In genomic region chr12:37107713-37108389, GRCm38 (mm10) we compare ENCODE assay signal across 8 mouse cellular contexts. TPM values are rescaled to one million over a fixed set of nuclear protein-coding genes. Genes with fewer than 3 reads are reported as not detected.
DNase-seq lines count a peak whose midpoint lies in the region; ATAC-seq and TF ChIP-seq lines count a peak whose summit lies in the region.

No protein-coding gene starts in this region.

- peak overlapping the region; percentile 63 for H3K4me3 ChIP-seq in lung, embryonic 14.5 days (ENCODE audit: low read depth, low read length)
- H3K4me3 ChIP-seq in heart, embryonic 11.5 days (ENCODE audit: low read depth, low read length): peak overlapping the region; percentile 48
- H3K4me3 ChIP-seq in limb, embryonic 14.5 days (replicated peaks; ENCODE audit: low read length): peak overlapping the region; percentile 70
- H3K4me3 ChIP-seq in stomach, embryonic 15.5 days (replicated peaks): peak overlapping the region; percentile 46

- H3K4me2 ChIP-seq in lung, embryonic 14.5 days: peak overlapping the region; percentile 73
- H3K4me2 ChIP-seq in heart, embryonic 11.5 days: peak overlapping the region; percentile 91
- peak overlapping the region; percentile 73 for H3K4me2 ChIP-seq in limb, embryonic 14.5 days (replicated peaks; ENCODE audit: low read depth, low read length, severe bottlenecking)
- H3K4me2 ChIP-seq in stomach, embryonic 15.5 days: peak overlapping the region; percentile 77

- H3K9me3 ChIP-seq in lung, embryonic 14.5 days (ENCODE audit: low read depth, low read length): no peaks in the 10 kb centered on the region
- no peaks in the 10 kb centered on the region for H3K9me3 ChIP-seq in heart, embryonic 11.5 days (replicated peaks; ENCODE audit: control insufficient read depth, low read length)
- H3K9me3 ChIP-seq in limb, embryonic 14.5 days (ENCODE audit: control insufficient read depth, low read length): no peaks in the 10 kb centered on the region
- no peaks in the 10 kb centered on the region for H3K9me3 ChIP-seq in stomach, embryonic 15.5 days

- H3K4me1 ChIP-seq in lung, embryonic 14.5 days (ENCODE audit: insufficient read depth): peaks cover 5% of the 10 kb centered on the region; the same call in 1 of the 2 replicates
- H3K4me1 ChIP-seq in heart, embryonic 11.5 days (ENCODE audit: control insufficient read depth, insufficient read depth, low read length): peaks cover 3% of the 10 kb centered on the region; the same call in 1 of the 2 replicates
- peaks cover 12% of the 10 kb centered on the region for H3K4me1 ChIP-seq in limb, embryonic 14.5 days (ENCODE audit: control insufficient read depth, insufficient read depth, low read length)
- H3K4me1 ChIP-seq in stomach, embryonic 15.5 days: peaks cover 4% of the 10 kb centered on the region; the same call in 1 of the 2 replicates

- DNase-seq in lung, embryonic 14.5 days: no peak
- DNase-seq in lung, postnatal 4 days: no peak
- peak; percentile 22 for DNase-seq in limb, embryonic 14.5 days (ENCODE audit: low spot score)
- DNase-seq in cerebellum, adult 11 months: no peak
- no peak for DNase-seq in left cerebral cortex, postnatal 25 days (ENCODE audit: low spot score in 2 of 2)
- DNase-seq in adrenal gland, adult 2 months: no peak

- WGBS in lung, embryonic 14.5 days: 22% methylated on average over 20 of the region's 20 CpGs
- 13% methylated on average over 20 of the region's 20 CpGs for WGBS in heart, embryonic 11.5 days (ENCODE audit: insufficient replicate concordance)
- 19% methylated on average over 20 of the region's 20 CpGs for WGBS in limb, embryonic 14.5 days
- 23% methylated on average over 20 of the region's 20 CpGs for WGBS in stomach, embryonic 15.5 days

- no peaks in the 10 kb centered on the region for H3K36me3 ChIP-seq in lung, embryonic 14.5 days (ENCODE audit: insufficient read depth)
- no peaks in the 10 kb centered on the region for H3K36me3 ChIP-seq in heart, embryonic 11.5 days (ENCODE audit: control insufficient read depth, insufficient read depth, low read length)
- H3K36me3 ChIP-seq in limb, embryonic 14.5 days (ENCODE audit: control insufficient read depth, insufficient read depth, low read length): no peaks in the 10 kb centered on the region
- H3K36me3 ChIP-seq in stomach, embryonic 15.5 days: no peaks in the 10 kb centered on the region

- no peak for ATAC-seq in lung, embryonic 14.5 days (ENCODE audit: insufficient read depth)
- peak; percentile 46; the same call in 1 of the 2 replicates for ATAC-seq in heart, embryonic 11.5 days (replicated peaks; ENCODE audit: insufficient number of reproducible peaks, low FRiP score, low TSS enrichment)
- ATAC-seq in limb, embryonic 14.5 days (ENCODE audit: low FRiP score, low read depth): peak; percentile 36; the same call in 1 of the 2 replicates
- ATAC-seq in stomach, embryonic 15.5 days (ENCODE audit: insufficient read depth, low FRiP score, low read depth): 0 out of 2 replicates have a peak, but pooled peaks have one; percentile 16

- no peak for TF ChIP-seq POLR2A in limb, embryonic 14.5 days (IDR thresholded peaks at IDR 0.05; ENCODE audit: borderline replicate concordance, extremely low read depth, insufficient read depth, insufficient read length)

- intact Hi-C loops in left cerebral cortex, postnatal 25 days (cut with DNase I): no loop called here

- peak overlapping the region; percentile 86 for H3K27ac ChIP-seq in lung, embryonic 14.5 days (ENCODE audit: low read depth)
- no peak overlapping the region for H3K27ac ChIP-seq in heart, embryonic 11.5 days (ENCODE audit: low read depth, low read length)
- peak overlapping the region; percentile 90 for H3K27ac ChIP-seq in limb, embryonic 14.5 days (replicated peaks; ENCODE audit: low read depth, low read length)
- H3K27ac ChIP-seq in stomach, embryonic 15.5 days: peak overlapping the region; percentile 38

- no peak for TF ChIP-seq CTCF in lung, embryonic 14.5 days (IDR thresholded peaks at IDR 0.05; ENCODE audit: low read depth)

- H3K9ac ChIP-seq in lung, embryonic 14.5 days: peak overlapping the region; percentile 75
- no peak overlapping the region for H3K9ac ChIP-seq in heart, embryonic 11.5 days (ENCODE audit: low read depth, low read length)
- H3K9ac ChIP-seq in limb, embryonic 14.5 days (ENCODE audit: low read depth, low read length, severe bottlenecking): peak overlapping the region; percentile 87
- H3K9ac ChIP-seq in stomach, embryonic 15.5 days: no peak overlapping the region

- peaks cover 15% of the 10 kb centered on the region for H3K27me3 ChIP-seq in lung, embryonic 14.5 days (ENCODE audit: insufficient read depth, low read length)
- H3K27me3 ChIP-seq in heart, embryonic 11.5 days (ENCODE audit: control insufficient read depth, insufficient read depth, low read length): peaks cover 36% of the 10 kb centered on the region
- H3K27me3 ChIP-seq in limb, embryonic 14.5 days (ENCODE audit: control insufficient read depth, insufficient read depth, low read length): 0 out of 2 replicates have a peak, but pooled peaks cover 3% of the 10 kb centered on the region
- H3K27me3 ChIP-seq in stomach, embryonic 15.5 days (replicated peaks): peaks cover 10% of the 10 kb centered on the region; the same call in 1 of the 2 replicates

RNA-seq across cellular contexts. Expression of gene Meox2, which starts 0.5 kb away (rescaled TPM):
- polyA plus RNA-seq in lung, embryonic 14.5 days (2014; fragmentation: Nextera tagmentation; extraction: Ambion mirVana): 31.7 and 34.4 TPM in 2 replicates
- 0.27 and 0.44 TPM in 2 replicates for polyA plus RNA-seq in heart, embryonic 11.5 days (2014; fragmentation: Nextera tagmentation; extraction: Ambion mirVana)
- 88.2 and 105 TPM in 2 replicates for polyA plus RNA-seq in limb, embryonic 14.5 days (2012; rRNA removed)
- polyA plus RNA-seq in limb, embryonic 14.5 days (2014; fragmentation: Nextera tagmentation; extraction: Ambion mirVana): 55.4 and 57.0 TPM in 2 replicates
- polyA plus RNA-seq in stomach, embryonic 15.5 days (2015; fragmentation: Nextera tagmentation; extraction: Ambion mirVana): 4.5 and 5.4 TPM in 2 replicates
- total RNA-seq in left cerebral cortex, postnatal 25 days (2021): under 1 TPM in 1 of 2 experiments, not detected in 1; 0.14 TPM
- total RNA-seq in adrenal gland, adult 2 months (2021): 1 to 10 TPM in 1 of 2 experiments, under 1 TPM in 1; 0.49 to 2.7 TPM
- polyA plus RNA-seq in adrenal gland, adult 2 months (2012; rRNA removed): 2.6 and 5.1 TPM in 2 replicates

Comparison
In these comparisons a context has a peak if more than half of its experiments do, and no peak if none do; other contexts are left out.
1. H3K9ac ChIP-seq: peak in lung, embryonic 14.5 days (single experiment) and limb, embryonic 14.5 days (single experiment); none in heart, embryonic 11.5 days (single experiment) and stomach, embryonic 15.5 days (single experiment).
2. Peak in every context shown above with its lines, with median percentiles within 50 percentile points of each other: H3K4me2 ChIP-seq and H3K4me3 ChIP-seq.